8 mouse cellular contexts compared by ENCODE assay signal in the genomic region with DNA sequence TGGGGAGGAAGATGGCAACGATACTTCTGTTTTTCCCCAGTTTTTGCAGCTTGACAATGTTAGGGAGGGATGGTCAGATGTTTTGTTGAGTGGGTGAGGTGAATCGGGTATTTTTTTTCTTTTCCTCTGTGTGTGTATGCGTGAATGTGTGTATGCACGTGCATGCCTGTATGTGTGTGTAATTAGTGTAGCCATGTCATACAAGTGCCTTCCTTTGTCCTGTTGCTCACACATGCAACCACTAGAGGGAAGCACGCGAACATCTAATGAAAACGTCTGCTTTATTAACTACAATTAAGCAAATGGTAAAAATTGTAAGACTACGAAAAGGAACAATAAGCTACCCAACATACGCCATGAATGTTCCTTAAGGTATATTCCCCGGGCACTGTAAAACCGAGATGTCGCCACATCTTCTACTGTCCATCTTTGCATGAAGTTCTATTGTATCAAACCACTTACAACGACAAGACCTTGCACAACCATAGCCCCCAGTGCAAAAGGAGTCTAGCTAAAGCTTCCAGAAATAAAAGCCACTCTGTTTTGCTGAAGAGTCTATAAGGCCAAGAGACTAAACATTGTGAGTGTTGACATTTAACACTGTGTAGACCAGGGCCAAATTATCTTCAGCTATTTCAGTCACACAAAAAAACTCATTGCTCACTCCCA. TPM values are rescaled to one million over a fixed set of nuclear protein-coding genes. Genes with fewer than 3 reads are reported as not detected.
DNase-seq lines count a peak whose midpoint lies in the region; ATAC-seq and TF ChIP-seq lines count a peak whose summit lies in the region.

No protein-coding gene starts in this region.

- intact Hi-C loops in gastrocnemius, adult 2 months (cut with DNase I) = loop anchor here (10.0 kb wide), 1 partner anchor 69 kb away; the partner anchor contains the start of genes Abhd13 and Lig4

- DNase-seq in gastrocnemius, adult 2 months = no peak
- no peak for DNase-seq in gastrocnemius, adult 18-20 months (ENCODE audit: low spot score)
- DNase-seq in thymus, postnatal 25 days = peak; percentile 8
- DNase-seq in thymus, postnatal 4 days = no peak
- DNase-seq in forebrain, postnatal 0 days = peak; percentile 88
- DNase-seq in layer of hippocampus, postnatal 36 days = peak; percentile 34 to 41
- DNase-seq in retina, adult 2 months (ENCODE audit: low read depth, low spot score) = peak; percentile 26
- no peak for DNase-seq in spleen, adult 18-20 months

- no peak overlapping the region for H3K4me3 ChIP-seq in gastrocnemius, adult 2 months
- H3K4me3 ChIP-seq in forebrain, postnatal 0 days (ENCODE audit: low read depth, low read length) = no peak overlapping the region

- ATAC-seq in forebrain, postnatal 0 days = peak; percentile 82

- H3K27me3 ChIP-seq in forebrain, postnatal 0 days (ENCODE audit: insufficient read depth, low read length) = no peaks in the 10 kb centered on the region; the same call in 1 of the 2 replicates

- no peaks in the 10 kb centered on the region for H3K9me3 ChIP-seq in forebrain, postnatal 0 days (ENCODE audit: low read length)

- no peak overlapping the region for H3K9ac ChIP-seq in forebrain, postnatal 0 days

- no peak overlapping the region for H3K27ac ChIP-seq in gastrocnemius, adult 2 months
- H3K27ac ChIP-seq in forebrain, postnatal 0 days (ENCODE audit: low read depth, low read length) = no peak overlapping the region

- no peaks in the 10 kb centered on the region for H3K4me1 ChIP-seq in forebrain, postnatal 0 days (ENCODE audit: insufficient read depth)

- H3K4me2 ChIP-seq in forebrain, postnatal 0 days (ENCODE audit: low read depth) = no peak overlapping the region

- no peaks in the 10 kb centered on the region for H3K36me3 ChIP-seq in forebrain, postnatal 0 days (ENCODE audit: insufficient read depth)

- TF ChIP-seq CTCF in gastrocnemius, adult 2 months (IDR thresholded peaks at IDR 0.05) = peak; percentile 60
- peak; percentile 95 for TF ChIP-seq CTCF in forebrain, postnatal 0 days (IDR thresholded peaks at IDR 0.05; ENCODE audit: low read depth)

- WGBS in forebrain, postnatal 0 days = 40% methylated on average over 13 of the region's 13 CpGs

RNA-seq across cellular contexts. Expression of gene Tnfsf13b, which starts 37.7 kb away (rescaled TPM):
- total RNA-seq in gastrocnemius, adult 2 months (2021) = 1 to 10 TPM in 1 of 2 experiments, under 1 TPM in 1; 0.67 to 1.0 TPM
- 1 to 10 TPM in 1 of 2 experiments, under 1 TPM in 1; 0.76 to 1.0 TPM for total RNA-seq in gastrocnemius, adult 18-20 months (2021)
- 0.31 and 0.33 TPM in 2 replicates for total RNA-seq in forebrain, postnatal 0 days (2014; rRNA removed)
- polyA plus RNA-seq in forebrain, postnatal 0 days (2015; fragmentation: Nextera tagmentation; extraction: Ambion mirVana) = 0.30 and 0.36 TPM in 2 replicates
- 1 to 10 TPM; 2.1 to 3.0 TPM for total RNA-seq in layer of hippocampus, postnatal 36 days (2021)

Comparison
In these comparisons a context has a peak if more than half of its experiments do, and no peak if none do; other contexts are left out.
1. DNase-seq: peak in thymus, postnatal 25 days (single experiment), forebrain, postnatal 0 days (single experiment), layer of hippocampus, postnatal 36 days (2 of 2) and retina, adult 2 months (single experiment); none in gastrocnemius, adult 2 months (single experiment), gastrocnemius, adult 18-20 months (single experiment), thymus, postnatal 4 days (single experiment) and spleen, adult 18-20 months (0 of 2).